Mouse (Mus musculus) left cerebral cortex, postnatal 14 days (tissue): ENCODE measurements around the gene Efna5. TPM values are rescaled to one million over a fixed set of nuclear protein-coding genes. Genes with fewer than 3 reads are reported as not detected.

Experiments
- DNase-seq, 2 experiments: peaks; one replicate each; pipeline ENCODE4 v3.0.0; 2021 to 2022; ENCODE audit warnings: low spot score in 2 of 2, mixed read lengths in 1 of 2
- intact Hi-C: fragments of 180-260 bp; cut with DNase I; formaldehyde crosslinking; loops from one replicate; pipeline ENCODE4 v1.15.1; 2025
- total RNA-seq, 2 experiments: library from RNA; stranded (reverse); gene quantifications; 2 replicates each; pipeline ENCODE4 v1.2.3; 2021

The Efna5 gene
- total RNA-seq, 2 experiments from 2014 or later, result 45.0 to 50.8 TPM

DNA sequence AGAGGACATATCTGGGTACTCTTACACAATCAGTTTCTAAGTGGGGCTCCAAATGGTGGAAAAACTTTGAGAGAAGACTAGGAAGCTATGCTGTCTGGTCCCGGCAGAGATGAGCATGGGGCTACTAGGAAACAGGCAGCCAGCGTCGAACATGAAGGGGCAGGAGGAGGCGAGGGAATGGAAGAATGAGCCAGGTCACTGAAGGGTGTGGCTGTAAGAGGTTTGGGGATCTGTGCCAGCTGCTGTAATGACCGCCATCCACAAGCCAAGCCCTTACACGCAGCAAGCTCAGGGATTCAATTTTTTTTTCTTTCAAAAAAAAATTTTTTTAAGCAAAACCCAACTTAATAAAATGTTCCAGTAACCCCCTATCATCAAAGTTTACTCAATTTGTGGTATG, 74.5 kb downstream of the Efna5 start:
- DNase-seq, result no peak
- intact Hi-C loops, result no loop called here

DNA sequence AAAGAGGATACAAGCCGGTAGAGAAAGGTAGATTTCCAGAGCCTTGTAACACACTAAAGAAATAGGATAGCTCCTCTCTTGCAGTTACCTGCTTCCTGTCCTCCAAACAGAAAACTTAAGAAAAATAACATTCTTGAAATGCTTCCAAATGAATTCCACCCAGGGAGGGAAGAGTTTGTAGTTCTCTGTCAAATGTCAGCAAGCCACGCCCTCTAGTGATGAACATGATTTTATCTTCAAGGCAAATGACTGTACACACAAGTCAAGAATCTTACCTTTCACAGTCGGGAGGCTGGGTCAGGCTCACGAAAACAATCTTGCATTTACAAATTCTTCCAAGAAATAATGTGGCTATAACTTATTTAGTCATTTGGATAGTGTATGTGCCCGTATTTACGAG, 78.4 kb downstream of the Efna5 start:
- no peak for DNase-seq
- intact Hi-C loops, result no loop called here

DNA sequence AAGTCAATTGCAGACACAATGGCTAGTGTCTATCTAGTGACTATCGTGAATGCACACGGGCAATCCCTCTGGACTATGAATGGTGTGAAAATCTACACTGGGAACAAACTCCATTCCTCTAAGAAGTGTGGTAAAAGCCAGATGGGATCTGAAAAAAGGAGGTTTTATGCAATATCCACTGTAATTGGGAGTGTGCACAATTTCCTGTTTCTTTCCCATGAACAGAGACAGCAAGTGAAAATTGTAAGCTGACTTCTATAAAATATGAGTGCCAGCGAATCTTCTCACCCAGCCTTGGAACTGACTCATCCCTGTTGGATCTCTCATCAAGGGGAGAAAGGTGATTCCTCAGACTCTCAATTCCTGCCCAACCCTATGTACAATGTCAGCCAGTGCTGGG, 83.8 kb downstream of the Efna5 start:
- intact Hi-C loops, result no loop called here
- no peak for DNase-seq

DNA sequence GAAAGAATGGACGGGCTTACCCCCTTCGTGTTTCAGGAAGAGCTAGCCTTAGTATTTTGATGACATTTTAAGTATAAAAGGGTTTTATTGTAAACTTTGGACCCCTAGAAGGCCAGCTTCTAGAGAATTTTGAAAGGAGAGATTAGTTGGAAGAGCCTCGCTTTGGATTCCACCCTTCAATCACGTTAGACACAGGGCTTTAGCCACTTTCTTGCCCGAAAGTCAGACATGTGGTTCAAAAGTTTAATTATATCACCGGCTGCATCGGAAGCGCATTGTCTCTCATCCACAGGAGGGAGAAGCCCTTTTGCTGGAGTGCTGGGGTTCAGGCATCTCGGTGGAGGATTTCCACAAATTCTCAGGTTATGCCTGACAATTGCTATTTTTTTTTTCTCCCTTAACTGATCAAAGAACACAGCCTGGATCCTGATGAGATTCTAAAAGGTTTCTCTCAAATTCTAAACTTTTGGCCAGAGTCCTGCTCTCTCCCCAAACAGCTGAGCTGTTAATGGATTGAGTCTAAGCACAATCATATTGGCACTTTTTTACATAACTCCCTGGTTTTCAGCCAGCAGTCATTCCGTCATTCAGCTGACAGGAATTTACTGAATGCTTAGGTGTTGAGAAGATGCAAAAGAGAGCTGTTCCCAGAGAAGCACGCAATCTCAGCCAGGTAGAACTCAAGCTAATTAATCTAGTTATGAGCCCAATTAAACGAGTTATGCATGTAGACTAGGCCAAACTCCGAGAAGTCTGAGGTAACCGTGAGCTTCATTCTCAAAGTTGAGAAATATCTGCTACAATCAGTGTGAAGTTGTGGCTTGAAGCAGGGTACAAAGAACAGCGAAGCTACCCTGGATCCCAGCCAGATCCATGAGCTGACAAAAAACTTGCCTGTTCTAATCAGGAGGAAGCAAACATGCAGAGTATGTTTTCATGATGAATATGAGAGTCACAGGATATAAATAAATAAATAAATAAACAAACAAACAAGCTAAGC, 91.5 kb downstream of the Efna5 start:
- intact Hi-C loops, result loop anchor here (10.0 kb wide), 1 partner anchor 195 kb away; no protein-coding TSS in a partner anchor
- no peak for DNase-seq

DNA sequence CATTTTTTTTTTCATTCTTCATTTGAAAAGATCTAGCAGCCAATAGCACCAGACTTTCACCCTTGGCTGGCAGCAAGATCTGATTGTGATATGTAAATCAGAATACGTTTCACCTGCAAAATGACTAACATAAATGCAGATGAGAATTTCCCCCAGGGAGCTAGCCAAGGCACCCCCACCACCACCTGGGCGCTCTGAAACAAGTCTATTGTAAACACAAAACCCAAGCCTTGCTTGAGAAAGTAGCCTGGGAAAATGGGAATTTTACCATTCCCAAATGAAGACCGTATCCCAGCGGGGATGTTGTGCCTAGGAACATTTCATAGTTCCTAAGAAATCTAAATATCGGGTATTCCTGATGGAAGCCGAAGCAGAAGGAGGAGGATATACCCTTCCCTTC, 92.3 kb downstream of the Efna5 start:
- intact Hi-C loops, result loop anchor here (10.0 kb wide), 1 partner anchor 194 kb away; no protein-coding TSS in a partner anchor
- DNase-seq, result no peak

DNA sequence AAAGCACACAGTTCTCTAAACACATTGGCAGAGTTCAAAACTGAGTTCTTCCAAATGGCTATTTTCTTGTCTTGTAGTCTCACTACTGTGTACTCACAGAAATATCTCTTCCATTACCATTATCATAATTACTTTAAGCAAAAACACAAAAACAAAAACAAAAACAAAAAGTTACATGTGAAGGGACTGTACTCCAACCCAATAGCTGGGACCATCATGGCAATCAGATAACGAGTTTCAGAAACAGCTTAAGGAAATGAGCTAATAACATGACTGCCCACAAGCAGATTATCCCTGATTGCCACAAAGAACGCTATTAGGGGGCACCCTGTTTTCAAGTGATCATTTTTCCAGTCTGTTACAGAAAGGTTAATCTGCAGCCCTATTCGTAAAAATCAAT, 93.3 kb downstream of the Efna5 start:
- DNase-seq, result no peak
- intact Hi-C loops, result loop anchor here (10.0 kb wide), 1 partner anchor 193 kb away; no protein-coding TSS in a partner anchor

DNA sequence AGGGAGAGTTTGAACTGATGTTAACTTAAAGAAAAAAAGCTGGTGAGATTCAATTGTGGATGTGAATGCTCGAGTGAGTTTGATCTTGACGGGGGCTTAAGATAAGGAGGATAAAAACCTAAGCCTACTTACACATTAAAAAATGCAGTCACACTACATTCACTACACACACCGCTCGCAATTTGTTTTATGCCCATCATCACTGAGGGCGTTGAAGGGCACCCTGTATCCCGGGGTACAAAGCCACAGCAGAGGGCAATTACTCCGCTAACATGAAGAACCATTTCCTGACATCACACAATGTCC, 94.6 kb downstream of the Efna5 start:
- no peak for DNase-seq
- intact Hi-C loops, result loop anchor here (10.0 kb wide), 1 partner anchor 192 kb away; no protein-coding TSS in a partner anchor

DNA sequence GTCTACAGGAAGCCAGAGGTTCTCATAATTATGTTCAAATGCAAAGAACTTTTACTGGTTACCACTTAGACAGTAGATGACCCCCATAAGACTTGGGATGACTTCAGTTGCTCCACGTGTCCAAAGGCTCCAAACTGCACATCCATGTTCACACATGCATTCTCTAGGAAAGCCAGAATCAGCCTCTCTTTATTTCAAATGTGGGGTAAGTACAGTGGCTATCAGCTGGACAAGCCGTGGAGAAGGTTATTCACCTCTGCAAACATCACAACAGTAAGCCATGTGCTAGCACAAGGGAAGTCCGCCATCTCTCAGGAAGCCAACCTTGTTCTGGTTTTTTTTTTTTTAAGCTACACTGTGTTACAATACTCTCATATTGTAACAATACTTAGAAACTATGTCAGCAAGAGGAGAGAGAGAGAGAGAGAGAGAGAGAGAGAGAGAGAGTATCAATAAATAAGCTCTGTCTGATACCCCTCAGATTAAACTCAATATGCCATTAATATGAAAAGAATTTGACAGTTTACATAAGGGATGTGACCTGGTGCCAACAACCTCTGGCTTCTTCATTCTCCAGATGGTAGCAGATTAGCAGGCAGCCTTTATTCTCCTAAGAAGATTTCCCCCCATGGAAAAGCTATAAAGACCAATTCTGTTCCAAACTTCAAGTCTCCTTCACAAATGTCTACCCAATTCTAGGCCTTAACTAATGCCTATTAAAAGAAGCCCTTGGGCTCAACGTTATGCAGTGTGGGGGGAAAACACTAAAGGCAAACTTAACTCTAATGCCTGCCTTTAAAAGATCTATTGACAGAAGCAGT, 95.1 kb downstream of the Efna5 start:
- no peak for DNase-seq
- intact Hi-C loops, result loop anchor here (10.0 kb wide), 1 partner anchor 191 kb away; no protein-coding TSS in a partner anchor

DNA sequence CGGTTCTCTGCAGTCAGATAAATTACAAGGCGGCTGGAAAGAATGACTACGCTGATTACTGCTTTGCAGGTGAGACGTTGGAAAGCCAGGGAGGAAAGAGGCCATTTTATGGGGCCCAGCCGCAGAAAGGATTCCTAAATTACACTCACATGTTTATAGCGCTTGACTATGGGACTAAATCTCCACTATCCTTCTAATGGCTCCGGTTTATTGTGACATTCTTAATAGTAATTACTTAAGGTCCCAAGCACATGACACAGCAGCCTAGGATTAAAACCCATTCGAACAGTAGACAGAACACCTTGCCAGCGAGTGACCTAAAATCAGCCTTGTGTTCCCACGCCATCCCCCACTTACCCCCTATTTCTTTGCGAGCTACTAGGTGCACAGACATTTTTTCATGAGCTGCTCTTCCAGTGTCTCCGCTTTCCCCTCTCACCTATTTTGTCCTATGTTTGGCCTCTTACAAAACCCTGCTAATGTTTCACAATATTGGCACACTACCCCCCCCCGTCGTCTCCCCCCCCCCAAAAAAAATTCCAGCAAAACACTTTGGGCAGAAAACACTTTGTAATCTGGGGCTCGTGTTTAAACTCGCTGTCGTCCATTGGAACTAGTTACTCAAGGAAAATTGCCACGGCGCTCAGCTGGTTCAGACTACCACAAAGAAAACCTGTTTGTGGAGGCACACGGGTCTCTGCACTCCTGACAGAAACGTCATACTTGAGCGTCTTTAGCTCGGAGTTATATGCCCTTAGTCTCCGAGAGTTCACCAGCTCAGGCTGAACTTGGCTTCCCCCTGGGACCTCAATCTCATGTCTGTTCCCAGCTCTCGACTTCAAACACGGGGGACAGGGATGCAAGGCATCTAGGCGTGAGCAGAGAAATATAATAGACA, 96.6 kb downstream of the Efna5 start:
- DNase-seq, result no peak
- intact Hi-C loops, result loop anchor here (10.0 kb wide), 1 partner anchor 190 kb away; no protein-coding TSS in a partner anchor

DNA sequence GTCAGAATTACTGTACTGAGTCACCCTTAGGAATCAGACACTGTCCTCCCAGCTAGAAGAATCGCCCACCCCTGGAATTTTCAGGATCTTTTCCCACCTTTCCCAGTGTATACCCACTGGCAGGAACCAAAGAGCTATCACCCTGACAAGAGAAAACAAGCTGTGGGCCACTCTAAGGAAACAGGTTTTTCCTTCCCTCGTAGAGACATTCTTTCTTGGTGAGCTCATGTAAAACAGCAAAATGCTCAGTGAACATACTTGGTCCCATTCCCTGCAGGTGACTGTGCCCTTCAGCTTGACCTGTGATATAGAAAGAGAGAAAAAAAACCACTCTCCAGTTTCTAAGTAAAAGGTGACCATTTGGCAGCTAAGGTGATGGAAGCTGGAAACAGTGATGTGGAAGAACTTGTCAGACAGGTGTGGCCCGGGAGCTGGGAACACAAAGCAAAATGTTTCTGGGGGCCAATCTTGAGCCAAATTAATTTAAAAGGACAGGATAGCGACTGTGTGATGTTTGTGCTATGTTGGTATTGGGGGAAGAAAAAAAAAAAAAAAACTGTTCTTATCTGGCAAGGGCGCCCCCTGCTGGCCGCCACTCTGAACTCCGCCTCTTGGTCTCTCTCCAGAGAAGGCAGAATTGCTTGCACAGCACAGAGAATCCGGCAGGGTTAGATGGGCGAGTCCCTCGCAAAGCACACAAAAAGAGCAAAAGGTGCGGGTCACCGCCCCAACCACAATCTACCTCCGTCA, 97.4 kb downstream of the Efna5 start:
- DNase-seq, result peak; percentile 85 to 90
- intact Hi-C loops, result loop anchor here (10.0 kb wide), 1 partner anchor 189 kb away; no protein-coding TSS in a partner anchor

DNA sequence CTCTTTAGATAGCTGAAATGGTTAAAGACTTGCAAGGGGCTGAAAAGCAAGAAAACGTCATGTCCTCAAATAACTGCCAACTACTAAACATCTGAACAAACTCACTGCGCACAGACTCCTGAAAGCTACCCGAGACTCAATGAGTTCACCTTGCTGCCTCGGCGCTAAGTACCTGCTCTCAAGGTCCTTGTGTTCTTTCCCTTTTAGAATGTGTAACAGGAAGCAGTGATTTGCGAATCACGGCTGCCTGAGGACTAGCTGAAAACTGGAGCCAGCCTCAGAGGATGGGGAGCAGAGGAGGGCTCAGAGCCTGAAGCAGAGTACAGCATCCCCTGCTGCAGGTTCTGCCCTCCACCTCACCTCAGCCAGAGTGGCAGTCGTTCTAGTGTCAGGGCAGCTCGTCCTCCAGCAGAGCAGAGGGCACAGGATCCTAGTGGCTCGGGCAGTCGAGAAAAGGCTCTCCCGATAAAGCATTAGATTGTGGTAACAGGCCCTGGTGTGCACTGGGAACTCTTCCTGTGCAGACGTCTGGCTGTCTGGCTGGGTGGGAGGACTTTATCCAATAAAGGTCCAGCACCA, 98.2 kb downstream of the Efna5 start:
- no peak for DNase-seq
- intact Hi-C loops, result loop anchor here (10.0 kb wide), 1 partner anchor 188 kb away; no protein-coding TSS in a partner anchor

DNA sequence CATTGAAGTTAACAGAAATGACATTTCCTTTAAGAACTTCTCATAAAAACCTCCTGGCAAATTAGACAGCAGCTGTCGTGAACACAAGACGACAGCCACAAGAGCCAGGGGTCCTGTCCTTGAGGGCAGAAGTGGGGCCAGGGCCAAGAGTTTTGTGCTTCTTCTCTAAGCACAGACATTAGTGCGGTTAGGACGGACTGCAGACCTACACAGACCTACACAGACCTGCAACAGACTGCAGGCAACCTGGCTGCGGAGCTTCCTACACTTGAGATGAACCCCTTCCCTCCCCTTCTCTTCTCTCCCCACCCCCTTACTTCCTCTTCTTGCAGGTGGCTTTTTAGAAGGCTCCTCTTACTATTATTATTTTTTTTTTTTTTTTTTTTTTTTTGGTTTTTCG, 100.0 kb downstream of the Efna5 start:
- DNase-seq, result no peak
- intact Hi-C loops, result loop anchor here (10.0 kb wide), 1 partner anchor 186 kb away; no protein-coding TSS in a partner anchor

DNA sequence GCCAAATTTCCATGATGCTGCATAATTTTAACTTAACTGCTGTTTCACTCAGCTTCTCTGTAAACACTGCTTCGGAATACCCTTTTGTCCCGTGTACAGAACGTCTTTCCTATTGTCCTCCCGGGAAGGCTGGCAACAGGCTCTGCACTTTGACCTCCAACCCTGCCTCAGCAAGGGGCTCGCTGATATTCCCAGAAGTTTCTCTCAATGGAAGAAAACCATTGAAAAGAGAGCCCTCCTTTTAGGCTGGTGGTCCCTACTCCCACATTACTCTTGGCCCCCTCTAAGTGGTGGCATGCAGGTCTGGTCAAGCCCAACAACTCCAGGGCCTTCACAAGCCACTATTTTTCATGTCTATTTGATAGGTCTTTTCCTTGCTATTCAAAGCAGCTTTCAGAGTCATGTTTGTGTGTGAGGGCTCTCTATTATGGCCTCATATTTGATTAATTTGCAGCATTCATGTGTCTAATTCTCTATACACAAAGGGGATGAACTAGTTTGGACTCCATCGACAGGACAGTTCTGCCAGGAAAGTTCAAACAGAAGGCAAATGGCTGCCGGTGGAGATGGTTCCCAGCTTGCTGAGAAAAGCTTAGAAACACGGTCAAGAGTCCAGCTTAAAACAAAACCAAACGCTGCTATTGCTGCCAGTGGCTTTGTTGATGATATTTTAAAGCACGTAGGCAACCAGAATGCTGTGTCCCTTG, 103.1 kb downstream of the Efna5 start:
- intact Hi-C loops, result no loop called here
- DNase-seq, result no peak

DNA sequence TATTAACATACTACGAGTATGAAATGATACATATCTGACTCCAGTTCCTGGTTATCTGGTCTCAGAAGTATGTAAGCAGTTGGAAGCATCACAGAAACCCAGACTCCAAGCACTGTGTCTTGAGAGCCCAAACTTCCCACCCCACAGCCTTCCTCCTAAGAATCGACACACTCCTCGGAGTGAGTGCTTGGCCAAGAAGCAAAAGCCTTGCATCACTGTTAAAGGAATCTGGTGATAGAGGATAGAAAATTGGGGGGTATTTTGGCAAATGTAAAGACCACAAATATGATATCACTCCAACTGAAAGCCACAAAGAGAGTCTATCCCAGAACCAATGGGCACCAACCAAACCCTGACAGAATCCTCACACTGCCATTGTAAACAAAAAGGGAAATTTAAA, 104.4 kb downstream of the Efna5 start:
- intact Hi-C loops, result no loop called here
- no peak for DNase-seq

DNA sequence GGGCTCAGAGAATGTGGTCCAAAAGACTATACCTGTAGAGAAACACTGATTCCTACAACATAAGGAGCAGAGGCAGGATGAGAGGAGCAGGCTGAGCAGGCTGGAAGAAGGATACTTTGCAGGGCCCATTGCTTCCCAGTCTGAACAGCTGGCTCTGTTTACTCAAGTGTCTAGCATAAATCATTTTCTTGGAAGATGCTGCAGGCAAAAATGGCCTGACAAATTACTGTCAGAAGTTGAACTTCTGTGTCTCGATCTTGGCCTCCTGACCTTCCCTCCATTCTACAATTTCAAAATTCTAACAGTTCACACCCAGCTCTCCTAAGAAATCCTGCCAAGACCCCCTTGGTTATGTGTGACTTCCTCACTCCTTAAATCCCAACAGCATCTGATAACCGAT, 105.1 kb downstream of the Efna5 start:
- no peak for DNase-seq
- intact Hi-C loops, result no loop called here

DNA sequence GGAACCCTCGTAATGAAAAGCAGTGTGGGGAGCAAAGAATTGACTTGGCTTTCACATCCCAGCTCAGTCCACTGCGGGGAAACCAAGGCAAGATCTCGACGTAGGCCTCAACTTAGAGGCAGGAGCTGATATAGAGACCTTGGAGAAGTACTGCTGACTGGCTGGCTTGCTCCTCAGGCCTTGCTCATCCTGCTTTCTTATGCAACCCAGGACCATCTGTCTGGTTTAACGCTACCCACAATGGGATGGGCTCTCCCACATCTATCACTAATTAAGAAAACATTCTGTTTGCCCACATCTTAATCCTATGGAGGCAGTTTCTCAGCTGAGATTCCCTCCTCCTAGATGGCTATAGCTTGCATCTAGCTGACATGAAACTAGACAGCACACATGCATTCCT, 105.7 kb downstream of the Efna5 start:
- no peak for DNase-seq
- intact Hi-C loops, result no loop called here

DNA sequence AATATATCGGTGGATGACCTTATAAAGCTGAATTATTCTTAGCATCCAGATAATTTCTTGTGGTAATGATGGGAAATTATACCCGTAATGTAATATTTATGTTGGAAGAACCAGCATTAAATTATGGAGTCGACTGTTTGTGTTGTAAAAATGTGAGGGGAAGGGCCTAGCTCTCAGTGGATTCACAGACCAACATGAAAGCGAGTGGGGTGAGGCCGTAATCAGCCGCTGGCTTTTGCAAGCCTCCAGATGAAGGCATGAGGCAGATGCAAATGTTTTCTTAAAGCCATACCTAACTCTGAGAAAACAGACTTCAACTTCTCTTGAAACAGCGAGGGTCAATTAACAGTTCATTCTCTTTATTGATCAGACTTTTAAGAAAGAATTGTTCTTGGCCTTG, 106.4 kb downstream of the Efna5 start:
- DNase-seq, result no peak
- intact Hi-C loops, result no loop called here
